Mouse (Mus musculus) hindbrain, embryonic 16.5 days (tissue): Measurements from ENCODE around the gene Bnip2. TPM values are rescaled to one million over a fixed set of nuclear protein-coding genes. Genes with fewer than 3 reads are reported as not detected.
A peak's percentile ranks its signal among the peaks of the same experiment; 100 is the strongest.

ENCODE experiments used
- ATAC-seq: fragments of 200-750 bp; cut with Nextera tagmentation; 2 replicates; pipeline ENCODE4 v1.8.0; 2017; ENCODE audit warnings: moderate TSS enrichment, moderate library complexity
- H3K27ac ChIP-seq: fragments of 300-500 bp; sonication (generic); 2 replicates; pipeline ENCODE4 v1.5.1; 2014; ENCODE audit warnings: low read depth, mild to moderate bottlenecking, control low read depth, low read length, moderate library complexity
- H3K27me3 ChIP-seq: fragments of 300-500 bp; sonication (generic); replicated peaks from 2 replicates; pipeline ENCODE4 v1.6.1; 2014; ENCODE audit warnings: low read length; ENCODE audit not compliant: control insufficient read depth, insufficient read depth
- H3K36me3 ChIP-seq: fragments of 300-500 bp; sonication (generic); 2 replicates; pipeline ENCODE4 v1.6.1; 2014; ENCODE audit warnings: mild to moderate bottlenecking, low read length, moderate library complexity, mixed read lengths; ENCODE audit not compliant: control insufficient read depth, insufficient read depth
- H3K4me1 ChIP-seq: fragments of 300-500 bp; sonication (generic); 2 replicates; pipeline ENCODE4 v1.6.1; 2014; ENCODE audit warnings: low read depth, low read length; ENCODE audit not compliant: control insufficient read depth, insufficient read depth
- H3K4me2 ChIP-seq: fragments of 300-500 bp; sonication (generic); 2 replicates; pipeline ENCODE4 v1.6.1; 2014; ENCODE audit warnings: mild to moderate bottlenecking, low read length, control low read depth, moderate library complexity
- H3K4me3 ChIP-seq: fragments of 300-500 bp; sonication (generic); 2 replicates; pipeline ENCODE4 v1.5.1; 2014; ENCODE audit warnings: mild to moderate bottlenecking, low read length, control low read depth, moderate library complexity
- H3K9ac ChIP-seq: fragments of 300-500 bp; sonication (generic); 2 replicates; pipeline ENCODE4 v1.6.1; 2014; ENCODE audit warnings: low read depth, mild to moderate bottlenecking, control low read depth, low read length, moderate library complexity
- H3K9me3 ChIP-seq: fragments of 300-500 bp; sonication (generic); 2 replicates; pipeline ENCODE4 v1.6.1; 2014; ENCODE audit warnings: mild to moderate bottlenecking, low read length, moderate library complexity; ENCODE audit not compliant: control insufficient read depth
- WGBS: fragments of 180-500 bp; shearing (Covaris S2); extraction: QIAGEN DNeasy Blood & Tissue Kit; methylation state at CpG from one replicate; pipeline ENCODE4 v1.1.7; 2014; 5-methylcytosine and 5-hydroxymethylcytosine counted together
- polyA plus RNA-seq: library from polyadenylated mRNA; unstranded; fragments of >200 nt; fragmentation: Nextera tagmentation; extraction: Ambion mirVana; gene quantifications from 2 replicates; pipeline ENCODE4 v1.2.1, GENCODE M21; 2015

Bnip2 gene
- polyA plus RNA-seq, 1 experiment from 2014 or later = 61.7 TPM

GRCm38 (mm10) chr9:70007506-70008248 is 18.4 kb downstream of the Bnip2 start:
- Histone ChIP-seq H3K27ac (no peak overlapping the region), H3K36me3 (peaks cover 29% of the 10 kb centered on the region), H3K4me1 (peaks cover 2% of the 10 kb centered on the region), H3K27me3 (no peaks in the 10 kb centered on the region), H3K4me3 (no peak overlapping the region), H3K4me2 (no peak overlapping the region), H3K9me3 (no peaks in the 10 kb centered on the region), H3K9ac (no peak overlapping the region)
- 85% methylated on average over 14 of the region's 14 CpGs for WGBS
- no peak for ATAC-seq

- peaks cover 14% of the 10 kb centered on the region for H3K4me1 ChIP-seq
- WGBS = 92% methylated on average over 8 of the region's 8 CpGs
- H3K27me3 ChIP-seq = no peaks in the 10 kb centered on the region
- H3K4me3 ChIP-seq = no peak overlapping the region
- H3K36me3 ChIP-seq = peaks cover 18% of the 10 kb centered on the region
- no peaks in the 10 kb centered on the region for H3K9me3 ChIP-seq
- ATAC-seq = no peak
- H3K27ac ChIP-seq = no peak overlapping the region
- no peak overlapping the region for H3K4me2 ChIP-seq
- no peak overlapping the region for H3K9ac ChIP-seq
These were observed 20.6 kb downstream of the Bnip2 start for GRCm38 (mm10) chr9:70009754-70010304.

- Histone ChIP-seq H3K4me3 (no peak overlapping the region), H3K4me1 (peaks cover 14% of the 10 kb centered on the region), H3K4me2 (no peak overlapping the region), H3K9ac (no peak overlapping the region), H3K36me3 (peaks cover 18% of the 10 kb centered on the region), H3K27ac (no peak overlapping the region), H3K9me3 (no peaks in the 10 kb centered on the region), H3K27me3 (no peaks in the 10 kb centered on the region)
- WGBS = 96% methylated on average over 5 of the region's 5 CpGs
- no peak for ATAC-seq
These were observed 21.7 kb downstream of the Bnip2 start for GRCm38 (mm10) chr9:70010781-70011473.

GRCm38 (mm10) chr9:70011537-70012407 is 22.5 kb downstream of the Bnip2 start:
- ATAC-seq = peak; percentile 40
- no peaks in the 10 kb centered on the region for H3K27me3 ChIP-seq
- H3K4me1 ChIP-seq = peaks cover 14% of the 10 kb centered on the region
- peaks cover 18% of the 10 kb centered on the region for H3K36me3 ChIP-seq
- H3K4me3 ChIP-seq = peak overlapping the region; percentile 93
- 62% methylated on average over 14 of the region's 14 CpGs for WGBS
- H3K27ac ChIP-seq = peak overlapping the region; percentile 95
- H3K4me2 ChIP-seq = peak overlapping the region; percentile 67
- H3K9ac ChIP-seq = peak overlapping the region; percentile 65
- no peaks in the 10 kb centered on the region for H3K9me3 ChIP-seq

GRCm38 (mm10) chr9:70012408-70012901 is 23.2 kb downstream of the Bnip2 start, which contains the start of gene Gtf2a2:
TSS of gene Gtf2a2 (plus strand) at chr9:70012550.
- Histone ChIP-seq H3K27me3 (no peaks in the 10 kb centered on the region), H3K4me1 (peaks cover 14% of the 10 kb centered on the region), H3K27ac (peak within 1 kb of the TSS; percentile 95), H3K9ac (peak within 1 kb of the TSS; percentile 94), H3K4me2 (peak within 1 kb of the TSS; percentile 92), H3K9me3 (no peaks in the 10 kb centered on the region), H3K36me3 (peaks cover 18% of the 10 kb centered on the region), H3K4me3 (peak within 1 kb of the TSS; percentile 93)
- ATAC-seq = peak; percentile 98
- under 1% methylated on average over 44 of the region's 57 CpGs for WGBS

GRCm38 (mm10) chr9:70015632-70016031 is 26.4 kb downstream of the Bnip2 start:
- Histone ChIP-seq H3K9ac (no peak overlapping the region), H3K4me1 (peaks cover 14% of the 10 kb centered on the region), H3K4me2 (no peak overlapping the region), H3K9me3 (no peaks in the 10 kb centered on the region), H3K36me3 (peaks cover 4% of the 10 kb centered on the region), H3K27ac (no peak overlapping the region), H3K27me3 (no peaks in the 10 kb centered on the region), H3K4me3 (no peak overlapping the region)
- 96% methylated on average over 2 of the region's 2 CpGs for WGBS
- ATAC-seq = no peak

GRCm38 (mm10) chr9:70018879-70019278 is 29.6 kb downstream of the Bnip2 start:
- Histone ChIP-seq H3K27me3 (no peaks in the 10 kb centered on the region), H3K9me3 (no peaks in the 10 kb centered on the region), H3K4me2 (no peak overlapping the region), H3K4me3 (no peak overlapping the region), H3K27ac (no peak overlapping the region), H3K9ac (no peak overlapping the region), H3K4me1 (peaks cover 4% of the 10 kb centered on the region), H3K36me3 (peaks cover 4% of the 10 kb centered on the region)
- no peak for ATAC-seq

- Histone ChIP-seq H3K36me3 (peaks cover 4% of the 10 kb centered on the region), H3K9me3 (no peaks in the 10 kb centered on the region), H3K4me3 (no peak overlapping the region), H3K27ac (no peak overlapping the region), H3K27me3 (no peaks in the 10 kb centered on the region), H3K4me1 (no peaks in the 10 kb centered on the region), H3K4me2 (no peak overlapping the region), H3K9ac (no peak overlapping the region)
- ATAC-seq = no peak
- WGBS = 68% methylated on average over 1 of the region's 1 CpGs
These were observed 32.3 kb downstream of the Bnip2 start for GRCm38 (mm10) chr9:70021610-70022009.
